Mouse (Mus musculus) 416B (cell line): ENCODE measurements at regions not wholly inside any gene's neighbourhood (a gene's known extent, or its start where the extent isn't known, plus 50 kb on each side); places are given as distances from the start of the nearest gene placed in this dataset.

Source experiments
- DNase-seq: peaks from one replicate; pipeline ENCODE4 v3.0.0; 2011; ENCODE audit warnings: low read depth

- no peak for DNase-seq
These were observed 365.3 kb upstream of the Tmem229a start for GRCm38 (mm10) chr6:25321446-25321845.

- DNase-seq = no peak
These were observed 364.3 kb upstream of the Tmem229a start for GRCm38 (mm10) chr6:25320291-25320844.

GRCm38 (mm10) chr6:25307471-25307870 lies 351.4 kb upstream of the Tmem229a start:
- DNase-seq = no peak

- DNase-seq = no peak
These were observed 348.9 kb upstream of the Tmem229a start for GRCm38 (mm10) chr6:25304844-25305504.

GRCm38 (mm10) chr6:25291613-25292012 lies 335.5 kb upstream of the Tmem229a start:
- no peak for DNase-seq

GRCm38 (mm10) chr6:25287591-25287990 lies 331.5 kb upstream of the Tmem229a start:
- DNase-seq = no peak

GRCm38 (mm10) chr6:25286313-25286712 lies 330.2 kb upstream of the Tmem229a start:
- no peak for DNase-seq

- DNase-seq = no peak
These were observed 322.4 kb upstream of the Tmem229a start for GRCm38 (mm10) chr6:25278509-25278908.

- no peak for DNase-seq
These were observed 321.8 kb upstream of the Tmem229a start for GRCm38 (mm10) chr6:25277703-25278447.

GRCm38 (mm10) chr6:25276221-25276620 lies 320.1 kb upstream of the Tmem229a start:
- peak; percentile 60 for DNase-seq

GRCm38 (mm10) chr6:25260559-25260958 lies 304.5 kb upstream of the Tmem229a start:
- peak; percentile 78 for DNase-seq

GRCm38 (mm10) chr6:25255762-25256161 lies 299.7 kb upstream of the Tmem229a start:
- DNase-seq = no peak

- DNase-seq = no peak
These were observed 280.9 kb upstream of the Tmem229a start for GRCm38 (mm10) chr6:25237021-25237420.

GRCm38 (mm10) chr6:25236616-25237015 lies 280.5 kb upstream of the Tmem229a start:
- no peak for DNase-seq
